Mouse (Mus musculus): ENCODE measurements around the gene Soat2. TPM values are rescaled to one million over a fixed set of nuclear protein-coding genes. Genes with fewer than 3 reads are reported as not detected.

Soat2 gene
- polyA plus RNA-seq, 1 experiment from 2014 or later: 0.20 TPM

Other genes with a start within 250 kb of the Soat2 start
- gene Krt4, start 225.8 kb upstream of the Soat2 start, polyA plus RNA-seq (2015; fragmentation: Nextera tagmentation; extraction: Ambion mirVana): 4.1 and 6.3 TPM in 2 replicates
- 0.15 and 0.20 TPM in 2 replicates for gene Krt79, start 210.2 kb upstream of the Soat2 start, polyA plus RNA-seq (2015; fragmentation: Nextera tagmentation; extraction: Ambion mirVana)
- 0.06 TPM in 1 of 2 replicates, not detected in the other for gene Krt78, start 196.2 kb upstream of the Soat2 start, polyA plus RNA-seq (2015; fragmentation: Nextera tagmentation; extraction: Ambion mirVana)
- gene Krt8, start 146.0 kb upstream of the Soat2 start, polyA plus RNA-seq (2015; fragmentation: Nextera tagmentation; extraction: Ambion mirVana): 7.3 and 7.8 TPM in 2 replicates
- 20.9 and 21.2 TPM in 2 replicates for gene Krt18, start 122.3 kb upstream of the Soat2 start, polyA plus RNA-seq (2015; fragmentation: Nextera tagmentation; extraction: Ambion mirVana)
- gene Eif4b, start 76.8 kb upstream of the Soat2 start, polyA plus RNA-seq (2015; fragmentation: Nextera tagmentation; extraction: Ambion mirVana): 118 and 120 TPM in 2 replicates
- gene Tns2, start 50.1 kb upstream of the Soat2 start, polyA plus RNA-seq (2015; fragmentation: Nextera tagmentation; extraction: Ambion mirVana): 39.8 and 45.3 TPM in 2 replicates
- 22.9 and 23.2 TPM in 2 replicates for gene Spryd3, start 14.3 kb upstream of the Soat2 start, polyA plus RNA-seq (2015; fragmentation: Nextera tagmentation; extraction: Ambion mirVana)
- 3.9 and 4.4 TPM in 2 replicates for gene Igfbp6, start 6.2 kb upstream of the Soat2 start, polyA plus RNA-seq (2015; fragmentation: Nextera tagmentation; extraction: Ambion mirVana)
- gene Zfp740, start 52.7 kb downstream of the Soat2 start, polyA plus RNA-seq (2015; fragmentation: Nextera tagmentation; extraction: Ambion mirVana): 74.2 and 82.6 TPM in 2 replicates
- gene Csad, start 54.2 kb downstream of the Soat2 start, polyA plus RNA-seq (2015; fragmentation: Nextera tagmentation; extraction: Ambion mirVana): 75.2 and 82.1 TPM in 2 replicates
- 3.2 and 3.5 TPM in 2 replicates for gene Itgb7, start 81.4 kb downstream of the Soat2 start, polyA plus RNA-seq (2015; fragmentation: Nextera tagmentation; extraction: Ambion mirVana)
- gene Rarg, start 107.0 kb downstream of the Soat2 start, polyA plus RNA-seq (2015; fragmentation: Nextera tagmentation; extraction: Ambion mirVana): 131 and 145 TPM in 2 replicates
- 1.1 and 1.3 TPM in 2 replicates for gene Gm9918, start 120.0 kb downstream of the Soat2 start, polyA plus RNA-seq (2015; fragmentation: Nextera tagmentation; extraction: Ambion mirVana)
- gene Mfsd5, start 128.9 kb downstream of the Soat2 start, polyA plus RNA-seq (2015; fragmentation: Nextera tagmentation; extraction: Ambion mirVana): 64.7 and 65.8 TPM in 2 replicates
- gene Espl1, start 145.7 kb downstream of the Soat2 start, polyA plus RNA-seq (2015; fragmentation: Nextera tagmentation; extraction: Ambion mirVana): 23.7 and 32.2 TPM in 2 replicates
- gene Pfdn5, start 175.6 kb downstream of the Soat2 start, polyA plus RNA-seq (2015; fragmentation: Nextera tagmentation; extraction: Ambion mirVana): 431 and 451 TPM in 2 replicates
- gene Myg1, start 181.2 kb downstream of the Soat2 start, polyA plus RNA-seq (2015; fragmentation: Nextera tagmentation; extraction: Ambion mirVana): 110 and 116 TPM in 2 replicates
- 75.9 and 76.6 TPM in 2 replicates for gene Aaas, start 200.2 kb downstream of the Soat2 start, polyA plus RNA-seq (2015; fragmentation: Nextera tagmentation; extraction: Ambion mirVana)
- 6.0 and 7.4 TPM in 2 replicates for gene Sp7, start 216.7 kb downstream of the Soat2 start, polyA plus RNA-seq (2015; fragmentation: Nextera tagmentation; extraction: Ambion mirVana)